ENCODE assay signal across 16 mouse cellular contexts in the genomic region with DNA sequence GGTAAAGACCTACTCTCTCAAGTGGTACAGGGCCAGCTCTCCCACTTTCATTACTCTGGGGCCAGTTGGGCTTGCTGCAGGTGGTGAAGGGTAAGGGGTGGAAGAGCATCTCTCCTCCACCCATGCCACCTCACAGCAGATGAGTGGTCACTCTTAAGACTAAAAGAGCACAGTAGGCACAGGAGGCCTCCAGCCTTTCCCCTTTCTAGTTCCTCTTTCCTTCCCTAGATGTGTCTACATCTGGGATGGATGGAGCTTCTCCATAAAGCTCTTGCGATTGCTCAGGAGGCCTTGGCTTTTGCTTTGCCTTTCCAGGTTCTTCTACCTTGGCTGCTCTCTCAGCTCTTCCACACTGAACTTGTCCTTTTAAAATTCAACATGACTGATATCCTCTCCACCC.
"Had no signal": no experiment of that assay in that cellular context is flagged by ENCODE, and none has a peak within 500 bp of the region (broad histone marks: within the 10 kb centered on the region; RNA-seq: fewer than 3 reads in every experiment).

No protein-coding gene starts in this region.

- H3K27ac ChIP-seq: liver, embryonic 14.5 days; midbrain, embryonic 12.5 days; midbrain, embryonic 15.5 days; neural tube, embryonic 13.5 days had no signal

- ATAC-seq: liver, postnatal 0 days; lung, postnatal 0 days; midbrain, embryonic 15.5 days had no signal

- H3K4me3 ChIP-seq: midbrain, embryonic 12.5 days; midbrain, embryonic 15.5 days; neural tube, embryonic 13.5 days had no signal

- H3K9me3 ChIP-seq: midbrain, embryonic 12.5 days; midbrain, embryonic 15.5 days; neural tube, embryonic 13.5 days had no signal

- DNase-seq: kidney, adult 18-20 months; kidney, adult 9 months; kidney, postnatal 14 days; kidney, postnatal 4 days; liver, postnatal 0 days; lung, embryonic 14.5 days; lung, postnatal 36 days; retina, postnatal 1 day; thymus, adult 18-20 months; thymus, postnatal 4 days had no signal

- H3K27me3 ChIP-seq: midbrain, embryonic 12.5 days; midbrain, embryonic 15.5 days; neural tube, embryonic 13.5 days had no signal

- H3K4me2 ChIP-seq: liver, embryonic 11.5 days; lung, embryonic 14.5 days; midbrain, embryonic 12.5 days; midbrain, embryonic 15.5 days; neural tube, embryonic 13.5 days had no signal

- H3K36me3 ChIP-seq: midbrain, embryonic 12.5 days; midbrain, embryonic 15.5 days; neural tube, embryonic 13.5 days had no signal

- H3K9ac ChIP-seq: liver, embryonic 14.5 days; liver, postnatal 0 days; lung, embryonic 14.5 days; midbrain, embryonic 12.5 days; midbrain, embryonic 15.5 days; neural tube, embryonic 13.5 days had no signal

- H3K4me1 ChIP-seq: midbrain, embryonic 12.5 days; midbrain, embryonic 15.5 days had no signal
